Mouse (Mus musculus): ENCODE measurements at regions not wholly inside any gene's neighbourhood (a gene's known extent, or its start where the extent isn't known, plus 50 kb on each side); places are given as distances from the start of the nearest gene placed in this dataset.

DNA sequence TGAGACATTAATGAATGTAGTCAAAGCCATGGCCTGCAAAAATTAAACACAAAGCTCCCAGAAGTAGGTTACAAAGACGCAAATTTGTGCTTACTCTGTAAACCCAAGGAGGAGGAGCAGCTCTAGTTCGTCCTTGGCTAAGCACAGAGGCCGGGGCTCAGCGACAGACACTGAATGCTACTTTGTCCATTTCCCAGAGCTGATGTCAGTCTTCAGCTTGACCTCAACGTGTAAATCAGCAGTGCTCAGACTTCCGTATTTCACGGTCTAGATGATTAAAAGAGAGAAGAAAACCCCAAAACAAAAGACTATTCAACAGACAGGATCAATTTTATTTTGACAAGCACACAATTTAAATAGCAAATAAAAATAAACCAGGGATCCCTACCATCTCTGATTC, 534.7 kb downstream of the Ptprc start:
- DNase-seq (ENCODE audit: low read depth, low spot score), result no peak

- no peak for DNase-seq (ENCODE audit: low read depth, low spot score)
These were observed 538.6 kb downstream of the Ptprc start for GRCm38 (mm10) chr1:137636947-137637346.

DNA sequence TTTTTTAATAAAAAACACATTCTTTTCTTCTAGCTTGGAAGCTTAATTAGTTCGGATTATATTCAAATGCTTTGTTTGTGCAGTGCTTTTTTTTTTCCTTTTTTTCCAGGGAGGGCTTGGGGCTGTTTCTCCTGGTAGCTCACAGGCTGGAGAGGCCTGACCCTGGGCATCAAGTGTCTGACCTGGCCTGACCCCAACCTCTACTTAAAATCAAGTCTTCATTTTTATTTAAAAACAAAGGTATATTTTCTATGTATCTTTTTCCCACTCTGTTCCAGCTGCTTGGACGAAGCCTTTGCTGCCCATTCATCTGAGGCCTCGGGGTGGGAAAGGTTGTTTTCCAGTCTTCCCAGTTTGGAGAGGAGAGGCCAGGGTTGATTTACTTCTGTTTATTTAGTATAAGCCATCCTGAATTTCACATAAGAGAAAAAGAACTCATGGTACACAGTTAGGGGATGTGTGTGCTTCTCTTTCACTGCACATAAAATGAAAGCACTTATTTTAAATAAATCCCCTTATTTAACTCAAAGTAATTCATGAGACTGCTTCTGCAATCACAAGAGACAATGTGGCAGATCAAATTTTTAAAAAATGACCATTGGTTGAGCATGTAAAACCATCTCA, 539.1 kb downstream of the Ptprc start:
- DNase-seq (ENCODE audit: low read depth, low spot score), result no peak

GRCm38 (mm10) chr1:137635781-137636180, 539.7 kb downstream of the Ptprc start:
- DNase-seq (ENCODE audit: low read depth, low spot score), result no peak

GRCm38 (mm10) chr1:137631546-137631945, 544.0 kb downstream of the Ptprc start:
- no peak for DNase-seq (ENCODE audit: low read depth, low spot score)

- no peak for DNase-seq (ENCODE audit: low read depth, low spot score)
These were observed 554.8 kb downstream of the Ptprc start for GRCm38 (mm10) chr1:137620672-137621071.

GRCm38 (mm10) chr1:137618231-137618630, 557.3 kb downstream of the Ptprc start:
- DNase-seq (ENCODE audit: low read depth, low spot score), result no peak

DNA sequence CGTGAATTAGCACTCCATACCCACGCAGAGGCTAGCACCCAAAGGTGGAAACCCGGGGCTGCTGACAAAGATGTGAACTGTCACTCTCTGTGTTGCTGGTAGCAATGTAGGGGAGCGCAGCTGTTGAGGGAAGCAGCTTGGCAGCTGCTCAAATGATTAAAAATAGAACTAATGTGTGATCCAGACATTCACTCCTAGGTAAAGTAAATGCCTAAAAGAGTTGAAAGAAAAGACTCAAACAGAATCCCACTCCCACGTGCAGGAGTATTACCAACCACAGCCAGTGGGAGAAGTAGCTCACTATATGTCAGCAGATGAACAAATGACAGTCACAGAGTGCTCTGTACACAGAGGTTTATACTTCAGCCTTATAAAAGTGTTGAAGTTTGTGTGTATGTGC, 558.0 kb downstream of the Ptprc start:
- DNase-seq (ENCODE audit: low read depth, low spot score), result no peak

GRCm38 (mm10) chr1:137606716-137607115, 568.8 kb downstream of the Ptprc start:
- no peak for DNase-seq (ENCODE audit: low read depth, low spot score)

DNA sequence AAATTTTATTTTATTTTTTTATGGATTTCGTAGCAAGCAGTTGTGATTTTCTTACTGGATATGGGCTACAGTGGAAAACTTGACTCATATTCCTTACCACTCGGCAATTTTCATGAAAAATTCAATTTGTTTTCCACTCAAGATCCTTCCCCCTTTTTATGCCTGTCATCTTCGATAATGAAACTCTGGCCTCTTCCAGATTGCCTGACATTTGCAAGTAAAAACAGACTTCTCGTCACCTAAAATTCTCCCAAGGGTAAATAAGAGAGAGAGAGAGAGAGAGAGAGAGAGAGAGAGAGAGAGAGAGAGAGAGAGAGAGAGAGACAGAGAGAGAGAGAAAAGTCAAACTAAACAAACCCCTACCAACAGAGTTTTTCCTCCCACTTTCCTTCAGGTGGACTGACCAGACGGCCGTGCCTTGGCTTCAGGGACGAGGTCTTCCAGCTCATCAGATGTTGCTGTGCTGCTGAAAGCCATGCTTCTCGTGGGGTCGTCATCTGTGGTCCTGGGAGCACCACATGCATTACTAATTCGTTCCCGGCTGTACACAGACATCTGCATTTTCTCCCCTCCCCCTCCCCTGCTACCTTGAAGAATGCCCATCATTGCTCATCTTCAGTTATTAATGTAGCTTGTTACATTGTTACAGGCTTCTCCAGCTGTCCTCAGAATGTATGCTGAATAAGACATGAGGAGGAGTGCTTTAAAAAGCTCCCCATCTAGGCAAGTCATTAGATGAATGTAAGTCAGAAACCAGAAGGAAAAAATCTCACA, 569.4 kb downstream of the Ptprc start:
- DNase-seq (ENCODE audit: low read depth, low spot score), result no peak

- no peak for DNase-seq (ENCODE audit: low read depth, low spot score)
These were observed 581.8 kb downstream of the Ptprc start for GRCm38 (mm10) chr1:137593732-137594131.

- no peak for DNase-seq (ENCODE audit: low read depth, low spot score)
These were observed 583.6 kb downstream of the Ptprc start for GRCm38 (mm10) chr1:137591891-137592290.

DNA sequence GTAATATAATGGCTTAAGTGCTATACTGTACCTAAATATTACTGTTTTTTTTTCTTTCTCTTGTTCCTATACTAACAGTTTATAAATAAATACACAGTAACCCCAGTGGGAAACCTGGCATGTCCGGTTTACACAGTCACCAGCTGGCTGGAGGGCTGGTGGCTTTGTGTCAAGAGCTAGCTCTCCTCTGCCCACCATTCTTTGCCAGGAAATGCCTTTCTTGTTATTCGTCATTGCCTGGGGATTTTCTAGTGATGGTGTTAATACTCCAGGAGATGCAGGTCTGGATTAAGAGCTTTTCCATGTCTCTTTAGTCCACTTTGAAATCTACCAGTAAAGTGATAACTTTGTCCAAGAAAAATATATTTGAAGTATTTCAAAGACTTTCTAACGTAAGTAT, 584.2 kb downstream of the Ptprc start:
- DNase-seq (ENCODE audit: low read depth, low spot score), result no peak

DNA sequence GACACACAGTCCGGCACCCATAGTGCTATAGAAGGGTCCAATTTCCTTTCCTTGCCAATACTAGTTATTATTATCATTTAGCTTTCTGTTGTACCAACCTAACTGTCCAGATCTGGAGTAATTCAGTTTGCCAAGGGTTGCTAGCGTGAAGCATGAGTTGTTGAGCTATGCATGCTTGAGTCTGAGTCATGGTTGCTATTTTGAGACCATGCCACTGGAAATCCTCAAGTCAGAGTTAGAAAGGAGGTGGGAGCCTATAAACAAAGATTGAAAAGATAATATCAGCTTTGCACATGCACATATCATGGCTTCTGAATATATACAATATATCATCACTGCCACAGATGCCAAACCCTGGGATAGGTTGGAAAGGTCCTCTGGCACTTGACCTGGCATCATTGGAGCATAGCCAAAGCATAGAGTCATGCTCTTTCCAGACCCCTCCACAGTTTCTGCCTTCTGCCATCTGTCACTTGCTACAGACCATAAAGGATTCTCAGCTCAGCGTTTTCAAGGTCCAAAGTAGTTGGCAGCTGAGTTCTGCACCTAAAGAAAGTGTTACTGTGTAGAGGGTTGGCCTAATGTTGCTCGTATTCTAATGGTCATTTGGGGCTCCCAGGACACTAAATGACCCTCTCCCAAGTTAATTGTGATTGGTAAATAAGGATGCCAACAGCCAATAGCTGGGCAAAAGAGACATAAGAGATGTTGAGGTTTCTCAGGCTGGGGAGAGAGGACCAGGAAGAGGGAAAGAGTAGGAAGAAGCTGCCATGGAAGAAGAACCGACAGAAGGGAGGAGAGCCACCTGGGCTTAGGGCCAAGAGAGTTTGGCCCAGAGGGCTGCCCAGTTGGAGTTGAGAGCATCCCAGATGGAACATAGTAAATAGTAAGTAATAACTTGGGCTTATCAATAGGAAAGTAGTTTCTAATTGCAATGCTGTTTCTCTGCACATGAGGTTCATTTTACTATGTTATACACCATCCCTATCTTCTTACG, 586.9 kb downstream of the Ptprc start:
- no peak for DNase-seq (ENCODE audit: low read depth, low spot score)

DNA sequence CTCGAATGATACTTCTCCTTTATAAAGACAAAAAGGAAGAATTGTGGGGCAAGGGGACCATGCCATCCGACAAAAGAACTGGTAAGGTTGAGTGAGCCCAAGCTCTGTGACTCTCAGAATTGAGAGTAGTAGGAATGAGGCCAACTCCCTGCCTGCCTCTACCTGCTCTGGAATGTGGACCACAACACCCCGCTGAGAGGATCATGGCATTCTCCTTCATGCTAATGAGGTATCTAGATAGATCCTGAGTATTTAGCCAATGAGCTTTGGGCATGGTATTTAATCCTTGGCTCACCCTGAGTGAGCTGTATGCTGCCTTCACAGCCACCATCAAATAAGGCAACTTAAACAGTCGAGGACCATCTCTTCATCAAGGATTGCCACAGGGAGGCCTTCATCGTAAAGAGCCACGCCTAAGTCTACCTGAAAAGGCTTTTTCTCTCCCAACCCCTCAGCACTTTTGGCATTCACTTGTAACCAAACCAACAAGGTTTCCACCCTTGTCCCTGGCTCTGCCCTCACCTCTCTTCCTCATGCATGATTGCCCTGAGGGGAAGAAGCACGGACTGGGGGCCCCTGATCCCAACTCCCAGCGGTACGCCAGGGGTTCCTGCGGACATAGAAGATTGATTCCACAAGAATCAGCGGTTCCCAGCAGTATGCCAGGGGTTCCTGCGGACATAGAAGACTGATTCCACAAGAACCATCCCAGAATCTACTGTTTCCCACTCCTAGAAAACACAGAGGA, 587.9 kb downstream of the Ptprc start:
- no peak for DNase-seq (ENCODE audit: low read depth, low spot score)

- no peak for DNase-seq (ENCODE audit: low read depth, low spot score)
These were observed 590.8 kb downstream of the Ptprc start for GRCm38 (mm10) chr1:137584696-137585095.

DNA sequence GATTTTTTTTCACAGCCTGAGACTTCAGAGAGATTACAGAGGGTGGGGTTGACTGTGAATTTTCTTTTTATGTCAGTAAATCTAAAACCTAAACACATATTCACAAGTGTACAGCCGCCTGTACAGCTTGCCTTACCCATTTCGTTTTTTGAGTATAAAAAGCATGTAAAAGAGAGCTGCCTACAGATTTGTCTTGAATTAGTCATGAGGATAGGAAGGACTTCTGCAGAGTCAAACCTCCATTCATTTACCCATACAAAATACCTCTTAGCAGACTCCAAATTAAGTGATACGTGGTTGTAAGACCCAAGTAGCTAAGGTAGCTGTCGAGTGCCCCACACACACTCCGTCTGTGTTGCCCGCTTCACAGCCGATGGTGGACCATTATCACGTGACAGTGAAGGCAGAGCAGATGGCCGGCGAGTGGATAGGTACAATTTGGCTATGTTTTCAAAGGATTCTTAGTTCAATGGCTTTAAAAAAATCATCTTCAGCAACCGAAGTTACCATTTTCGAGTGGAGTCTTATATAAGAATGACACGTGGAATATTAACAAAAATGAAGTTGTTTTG, 591.3 kb downstream of the Ptprc start:
- DNase-seq (ENCODE audit: low read depth, low spot score), result no peak

- DNase-seq (ENCODE audit: low read depth, low spot score), result no peak
These were observed 597.9 kb downstream of the Ptprc start for GRCm38 (mm10) chr1:137577639-137578038.

DNA sequence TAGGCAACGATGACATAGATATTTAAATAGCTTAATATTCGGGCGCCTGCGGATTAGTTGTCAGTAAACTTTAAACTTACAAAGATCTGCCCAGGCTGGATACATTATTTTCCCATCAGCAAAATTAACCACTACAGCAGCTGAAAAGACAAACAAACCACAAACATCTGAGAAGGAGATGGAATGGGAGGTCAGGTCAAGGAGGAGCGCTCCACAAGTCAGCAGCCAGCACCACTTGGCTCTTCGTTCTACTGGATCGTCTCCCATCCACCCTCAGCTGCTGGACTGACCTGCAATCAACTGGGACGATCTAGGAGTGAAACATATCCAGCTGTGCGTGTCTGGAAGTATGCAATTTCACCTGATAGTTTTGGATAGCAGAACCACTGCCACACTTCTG, 599.3 kb downstream of the Ptprc start:
- no peak for DNase-seq (ENCODE audit: low read depth, low spot score)

- DNase-seq (ENCODE audit: low read depth, low spot score), result no peak
These were observed 600.1 kb downstream of the Ptprc start for GRCm38 (mm10) chr1:137575380-137575779.

All from CD4-positive helper T cell, adult 2 months (primary cell).